Mouse (Mus musculus) spleen, adult 18-20 months (tissue): ENCODE data around the gene Bbs9.
"Not testable (repeated sequence)": the region's sequence is repeated elsewhere in the genome, so short reads cannot be mapped to it uniquely, and the experiment has no call there.

Source experiments
- DNase-seq, 2 experiments: peaks; one replicate each; pipeline ENCODE4 v3.0.0; 2022; ENCODE audit warnings: mixed read lengths in 2 of 2

The Bbs9 gene

DNA sequence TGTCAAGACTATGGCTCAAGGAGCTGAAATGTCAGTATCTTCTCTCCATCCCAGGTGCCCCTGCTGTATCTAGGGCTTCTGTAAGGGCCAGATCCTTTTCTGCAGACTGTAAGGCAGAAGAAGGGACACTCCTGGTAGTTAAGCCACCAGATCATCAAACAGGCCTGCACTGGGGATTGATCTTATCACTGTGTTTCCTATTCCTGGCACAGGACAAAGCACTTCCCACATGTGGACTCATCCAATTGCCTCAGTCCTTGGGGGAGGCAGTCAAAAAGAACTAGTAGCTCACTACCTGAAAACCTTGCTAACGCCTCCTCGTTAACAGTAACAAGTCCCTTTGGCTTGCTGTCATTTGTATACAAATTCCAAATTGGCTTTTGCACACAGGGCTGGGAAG lies 336.4 kb downstream of the Bbs9 start:
- DNase-seq = no peak

DNA sequence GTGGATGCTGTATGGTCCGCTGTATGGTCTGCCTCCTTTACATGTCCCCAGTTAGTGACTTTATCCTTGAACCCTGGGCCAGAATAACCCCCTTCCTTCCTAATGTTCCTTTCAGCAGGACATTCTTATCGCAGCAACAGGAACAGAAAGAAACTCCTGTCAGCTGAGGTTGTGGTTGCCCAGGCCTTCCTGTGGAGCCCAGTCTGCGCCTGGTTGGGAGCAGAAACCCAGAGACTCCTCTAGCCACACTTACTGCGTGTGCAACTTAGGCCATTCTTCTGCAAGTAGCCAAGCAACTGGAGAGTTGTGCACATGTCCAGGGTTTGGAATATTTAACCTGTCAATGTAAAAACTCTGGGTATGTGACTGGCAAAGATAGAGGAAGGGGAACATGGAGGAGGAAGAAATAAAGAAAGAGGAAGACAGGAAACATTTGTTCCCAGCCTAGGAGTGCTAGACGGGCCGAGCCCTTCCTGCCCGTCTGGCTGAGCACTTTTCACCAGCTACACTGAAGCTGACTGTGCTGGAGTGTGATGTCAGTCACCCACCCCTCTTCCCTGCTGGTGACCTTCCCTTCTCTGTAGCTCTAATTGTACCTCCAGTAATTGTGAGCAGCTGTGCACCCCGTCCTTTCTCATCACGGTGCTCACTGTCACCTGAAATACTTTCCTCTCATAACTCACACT lies 339.0 kb downstream of the Bbs9 start:
- no peak for DNase-seq

DNA sequence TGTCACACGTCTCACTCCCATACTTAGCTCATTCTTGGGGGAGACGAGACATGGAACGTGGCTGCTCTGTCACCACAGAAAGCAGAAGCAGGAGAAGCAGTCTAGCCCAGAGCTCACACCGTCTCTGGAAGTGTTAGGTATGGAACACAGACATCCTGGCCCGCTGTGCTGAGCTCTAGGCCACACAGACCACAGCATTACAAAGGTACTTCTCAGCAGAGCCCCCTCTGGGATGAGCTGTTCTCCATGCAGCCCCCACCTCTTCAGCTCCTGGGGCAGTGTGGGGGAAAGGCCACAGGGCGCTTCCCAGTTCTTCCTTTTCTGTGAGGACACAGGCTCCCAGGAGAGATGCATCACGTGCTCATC lies 339.6 kb downstream of the Bbs9 start:
- no peak for DNase-seq

DNA sequence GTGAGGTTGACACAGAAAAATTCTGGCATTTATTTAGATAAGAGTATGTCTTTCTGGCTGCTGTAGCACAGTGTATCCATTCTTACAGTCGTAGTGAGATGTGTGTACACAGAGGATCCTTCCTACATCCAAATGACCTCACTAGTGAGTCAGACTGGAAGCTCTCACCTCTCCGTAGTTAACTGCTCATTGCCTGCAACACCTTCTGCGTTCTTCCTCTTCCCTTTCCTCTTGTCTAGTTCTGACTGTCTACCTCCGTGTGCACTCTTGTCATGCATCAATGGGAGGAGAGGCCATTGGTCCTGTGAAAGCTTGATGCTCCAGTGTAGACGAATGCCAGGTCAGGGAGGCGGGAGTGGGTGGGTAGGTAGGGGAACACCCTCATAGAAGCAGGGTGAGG lies 344.0 kb downstream of the Bbs9 start:
- no peak for DNase-seq

DNA sequence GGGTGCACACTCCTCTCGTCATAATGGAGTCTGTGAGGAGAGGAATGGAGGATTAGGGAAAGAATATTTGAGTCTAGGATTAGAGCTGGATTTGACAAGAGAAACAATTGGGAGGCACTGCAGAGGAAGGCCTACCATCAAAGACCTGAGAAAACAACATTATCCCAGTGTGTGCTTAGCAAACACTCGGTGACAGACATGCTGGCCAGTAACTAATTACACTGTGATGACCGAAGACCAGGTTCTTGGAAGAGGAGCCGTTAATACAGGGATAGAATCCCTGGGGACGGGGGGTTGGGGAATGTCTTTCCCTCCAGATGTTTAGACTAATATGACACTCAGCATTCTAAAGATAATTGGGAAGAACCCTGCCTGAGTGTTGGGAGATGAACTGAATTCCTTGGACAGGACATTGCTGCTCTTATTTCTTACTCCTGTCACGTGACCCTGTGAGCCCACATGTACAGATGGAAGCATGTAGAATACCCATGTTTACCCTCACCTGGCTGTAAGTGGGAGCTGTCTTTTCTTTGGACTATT lies 345.2 kb downstream of the Bbs9 start:
- no peak for DNase-seq

DNA sequence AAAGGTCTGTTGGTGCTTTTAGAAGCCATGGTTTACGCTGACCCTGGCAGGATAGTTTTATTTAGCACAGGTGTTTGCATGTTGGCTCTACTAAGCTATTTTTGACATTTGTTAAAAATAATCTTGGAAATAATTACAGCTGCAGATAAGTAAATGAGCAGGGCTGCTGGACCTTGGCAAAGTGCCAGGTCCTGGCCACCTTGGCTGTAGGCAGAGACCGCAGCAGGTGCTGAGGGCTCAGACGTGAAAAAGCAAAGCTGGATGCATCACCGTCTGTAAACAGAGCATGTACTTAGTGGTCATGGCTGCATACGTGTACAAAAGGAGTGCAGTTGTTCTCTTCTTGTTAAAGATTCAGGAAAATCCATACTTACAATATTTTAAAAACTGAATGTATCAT lies 347.3 kb downstream of the Bbs9 start:
- no peak for DNase-seq

DNA sequence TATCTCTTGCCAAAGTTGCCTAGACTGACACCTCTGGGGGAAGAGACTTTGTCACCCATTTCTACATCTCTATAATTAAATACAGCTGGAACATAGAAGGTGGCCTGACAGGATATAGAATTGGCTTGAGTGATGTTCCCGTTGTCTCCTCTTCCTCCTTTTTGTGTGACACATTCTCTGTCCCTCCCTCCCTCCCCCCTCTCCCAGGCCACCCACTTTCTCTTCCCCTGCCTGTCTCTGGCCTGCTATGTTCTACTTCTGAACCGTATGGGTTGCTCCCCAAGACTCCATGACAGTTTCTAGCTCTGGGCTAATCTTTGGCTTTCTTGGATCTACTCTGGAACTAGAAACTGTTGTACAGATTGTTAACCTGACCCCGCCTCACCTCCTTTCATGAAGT lies 348.3 kb downstream of the Bbs9 start:
- no peak for DNase-seq

DNA sequence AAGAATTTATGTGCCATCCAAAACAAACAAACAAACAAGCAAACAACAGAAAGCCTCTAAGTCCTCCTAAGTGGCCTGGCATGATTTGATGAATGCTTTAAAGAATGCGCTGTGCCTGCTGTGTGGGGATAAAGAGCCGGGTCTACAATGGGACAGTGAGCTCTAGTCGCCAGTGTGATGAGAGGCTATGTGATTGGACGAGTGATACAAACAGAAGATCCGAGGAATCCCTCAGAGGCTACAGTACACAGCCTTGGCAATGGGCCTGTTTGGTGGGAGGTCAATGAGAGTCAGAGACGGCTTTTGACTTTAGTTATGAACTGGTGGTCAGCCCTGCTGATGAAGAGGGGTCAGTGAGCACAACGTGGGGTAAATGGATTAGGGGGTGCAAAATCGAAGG lies 349.4 kb downstream of the Bbs9 start:
- no peak for DNase-seq

DNA sequence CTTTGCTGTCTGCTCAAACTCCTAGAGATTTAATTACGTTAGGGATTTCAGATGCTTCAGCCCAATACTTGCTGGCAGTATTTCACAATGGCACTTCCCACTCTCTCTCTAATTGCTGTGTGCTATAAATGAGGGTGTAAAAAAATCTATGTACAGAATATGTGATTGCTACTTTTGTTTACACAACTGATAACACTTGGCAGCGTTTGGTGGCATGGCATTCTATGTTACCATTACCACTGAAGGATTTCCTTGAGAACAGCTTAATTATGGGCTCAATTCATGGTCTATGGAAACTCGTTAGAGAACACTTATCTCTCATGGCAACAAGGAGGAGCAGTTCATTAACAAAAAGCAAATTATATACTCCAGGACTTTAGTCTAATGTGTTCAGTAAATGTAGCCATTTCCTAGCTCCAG lies 351.1 kb downstream of the Bbs9 start:
- no peak for DNase-seq

DNA sequence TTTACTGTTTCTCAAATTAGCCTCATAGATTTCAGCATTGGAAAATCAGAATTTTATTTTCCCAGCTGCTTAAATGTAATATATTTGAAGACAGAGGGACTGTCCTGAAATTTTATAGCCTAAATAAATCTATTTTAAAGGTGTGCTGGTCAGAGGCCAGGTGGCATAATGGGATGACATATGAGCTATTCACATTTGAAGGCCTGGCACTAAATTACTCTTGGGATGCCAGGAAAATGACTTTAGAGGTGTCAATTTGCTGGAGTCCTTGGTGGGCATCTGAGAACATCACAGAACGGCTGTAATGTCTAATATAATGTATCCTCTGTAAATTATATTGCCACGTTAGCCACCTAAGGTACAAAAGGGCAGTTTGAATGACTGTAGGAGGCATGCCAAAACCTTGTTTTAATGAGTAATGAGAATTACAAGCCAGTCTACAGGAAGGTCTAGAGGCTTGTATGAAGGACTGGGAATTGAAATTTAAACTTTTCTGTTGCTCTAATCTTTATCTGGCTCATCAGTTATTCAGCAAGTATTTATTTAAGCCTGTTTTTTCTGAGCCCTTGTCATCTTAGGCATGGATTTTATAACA lies 351.8 kb downstream of the Bbs9 start:
- DNase-seq = no peak

DNA sequence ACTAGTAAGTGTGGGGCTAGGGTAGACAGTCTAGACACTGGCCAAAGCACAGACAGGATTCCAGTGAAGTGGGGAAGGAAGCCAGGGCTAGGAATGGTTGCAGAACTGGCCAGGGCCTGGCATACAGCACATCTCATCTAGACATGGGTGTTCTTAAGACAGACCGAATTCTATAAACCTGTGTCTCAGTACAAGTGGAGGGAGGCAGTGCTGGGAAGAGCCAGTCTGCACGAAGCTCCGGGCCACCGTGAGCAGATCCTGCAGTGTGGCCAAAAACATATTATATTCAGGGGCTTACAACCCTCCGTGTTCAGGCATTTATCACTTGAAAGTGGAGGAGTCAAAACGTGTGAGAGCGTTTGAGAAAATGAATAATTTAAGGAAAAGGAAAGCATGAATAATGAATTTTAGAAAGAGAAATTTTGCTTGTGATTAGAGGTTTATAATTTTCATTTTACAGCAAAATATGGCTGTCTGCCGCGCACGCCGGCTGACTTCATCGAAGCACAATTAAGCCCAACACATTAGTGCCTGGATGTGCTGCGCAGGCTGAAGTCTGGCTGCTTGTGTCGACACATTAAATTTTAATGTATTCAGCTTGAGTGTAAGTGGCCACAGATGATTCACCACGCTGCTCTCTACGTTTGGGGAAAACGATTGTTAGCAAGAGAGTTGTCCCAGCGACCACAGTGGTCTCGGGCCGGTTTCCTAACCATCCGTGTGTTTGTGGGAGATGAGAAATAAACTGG lies 353.9 kb downstream of the Bbs9 start:
- no peak for DNase-seq

DNA sequence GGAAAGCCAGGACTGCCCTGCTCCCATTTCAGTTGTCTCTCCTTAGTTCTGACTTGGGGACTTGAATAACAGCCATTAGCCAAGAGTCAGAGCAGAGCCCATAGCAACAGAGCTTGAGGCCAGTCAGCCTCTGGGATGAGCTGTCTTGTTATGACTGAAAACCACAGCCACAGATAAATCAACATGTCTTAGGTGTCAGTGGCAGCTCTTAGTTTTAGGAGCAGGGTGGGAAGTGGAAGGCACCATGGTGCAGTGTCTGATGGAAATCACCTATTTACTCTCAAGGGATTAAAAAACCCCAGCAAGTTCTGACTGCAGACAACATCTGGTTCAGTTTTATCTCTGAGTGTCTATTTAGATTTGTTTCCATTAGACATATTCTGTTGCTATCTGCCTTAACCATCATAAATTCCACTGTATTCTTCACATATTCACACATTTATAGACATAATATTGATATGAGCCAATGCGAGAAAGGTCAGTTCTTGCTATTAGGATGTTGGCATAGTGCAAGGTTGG lies 359.5 kb downstream of the Bbs9 start:
- no peak for DNase-seq

DNA sequence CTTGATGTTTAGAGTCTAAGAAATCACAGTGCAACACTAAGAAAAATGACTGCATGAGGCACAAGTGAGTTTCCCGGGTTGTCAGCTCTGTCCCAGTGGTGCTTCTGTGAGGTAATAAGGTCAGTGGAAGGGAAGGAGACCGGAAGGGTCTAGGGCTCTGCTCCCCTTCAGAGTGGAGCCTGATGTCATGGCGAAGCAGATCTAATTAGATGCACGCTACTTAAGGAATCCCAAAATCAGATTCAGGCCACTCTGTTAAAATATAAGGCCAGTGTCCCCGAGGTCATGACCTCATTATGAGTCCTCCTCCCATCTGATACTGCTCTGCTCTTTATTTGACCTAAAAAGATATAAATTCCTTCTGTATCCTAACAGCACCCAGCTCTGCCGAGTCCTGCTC lies 361.5 kb downstream of the Bbs9 start:
- DNase-seq = no peak

DNA sequence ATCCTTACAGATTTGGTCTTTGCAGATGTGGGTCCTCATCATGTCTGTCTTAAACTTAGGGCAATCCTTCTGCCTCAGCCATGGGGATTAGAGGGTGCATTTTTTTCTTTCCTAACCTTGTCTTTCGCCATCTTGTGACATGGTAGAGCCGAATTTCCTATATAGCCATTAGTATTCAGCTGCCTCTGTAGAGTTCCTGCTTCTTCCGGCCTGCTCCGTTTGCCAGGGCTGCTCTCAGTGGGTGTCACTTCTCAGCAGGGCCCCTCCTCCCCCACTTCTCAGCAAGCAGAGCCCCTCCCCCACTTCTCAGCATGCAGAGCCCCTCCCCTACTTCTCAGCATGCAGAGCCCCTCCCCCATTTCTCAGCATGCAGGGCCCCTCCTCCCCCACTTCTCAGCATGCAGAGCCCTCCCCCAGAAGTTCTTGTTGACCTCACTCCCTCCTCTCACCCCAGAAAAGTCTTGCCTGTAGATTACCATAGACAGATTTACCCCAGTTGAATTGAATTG lies 362.2 kb downstream of the Bbs9 start:
- no peak for DNase-seq

DNA sequence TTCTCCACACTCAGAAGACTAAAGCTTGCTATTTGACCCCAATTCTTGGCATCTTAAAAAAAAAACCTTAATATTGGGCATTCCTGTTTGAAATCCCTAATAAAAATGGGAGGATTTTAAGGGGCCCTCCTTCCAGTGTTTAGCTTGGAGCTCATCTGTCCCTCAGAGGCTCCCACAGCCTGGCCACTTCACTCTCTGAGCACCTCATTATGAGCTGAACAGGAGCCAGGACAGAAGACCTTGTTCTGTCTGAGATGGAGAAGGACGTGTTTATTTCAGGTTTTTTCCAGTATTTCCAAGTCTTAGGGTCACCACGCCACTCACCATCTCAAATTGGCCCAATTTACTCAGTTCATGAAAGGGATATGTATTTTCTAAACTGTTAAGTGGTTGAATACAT lies 370.5 kb downstream of the Bbs9 start:
- DNase-seq = no peak

DNA sequence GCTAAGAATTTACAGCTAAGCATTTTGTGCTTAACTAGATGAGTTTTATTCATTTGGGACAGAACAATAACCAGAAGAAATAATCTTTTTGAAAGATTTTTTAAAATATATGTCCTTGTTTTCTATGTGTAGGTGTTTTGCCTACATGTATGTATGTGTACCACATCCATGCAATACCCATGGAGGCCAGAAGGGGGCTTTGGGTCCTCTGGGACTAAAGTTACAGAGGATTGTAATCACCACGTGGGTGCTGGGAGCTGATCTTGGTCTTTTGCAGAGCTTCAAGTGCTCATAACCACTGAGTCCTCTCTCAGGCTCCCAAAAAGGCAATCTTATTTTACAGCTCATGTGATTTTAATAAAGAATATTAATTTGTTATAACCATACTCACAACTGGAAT lies 371.3 kb downstream of the Bbs9 start:
- DNase-seq = no peak

DNA sequence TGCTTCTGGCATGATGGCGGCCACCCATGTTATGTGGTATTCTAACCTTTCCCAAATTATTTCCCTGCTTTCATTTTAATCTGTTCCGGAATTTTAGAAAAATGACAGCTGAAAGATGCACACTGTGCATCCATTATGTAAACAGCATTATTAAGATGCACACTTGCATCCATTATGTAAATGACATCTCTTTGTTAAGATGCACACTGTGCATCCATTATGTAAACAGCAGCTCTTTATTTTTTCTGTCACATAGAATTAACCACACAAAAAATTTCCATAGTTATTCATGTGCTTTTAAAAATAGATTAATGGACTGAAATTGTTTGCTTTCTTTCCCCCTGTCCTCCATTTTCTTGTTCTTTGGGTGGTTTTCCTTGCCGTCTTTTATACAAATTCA lies 373.3 kb downstream of the Bbs9 start:
- DNase-seq = no peak

DNA sequence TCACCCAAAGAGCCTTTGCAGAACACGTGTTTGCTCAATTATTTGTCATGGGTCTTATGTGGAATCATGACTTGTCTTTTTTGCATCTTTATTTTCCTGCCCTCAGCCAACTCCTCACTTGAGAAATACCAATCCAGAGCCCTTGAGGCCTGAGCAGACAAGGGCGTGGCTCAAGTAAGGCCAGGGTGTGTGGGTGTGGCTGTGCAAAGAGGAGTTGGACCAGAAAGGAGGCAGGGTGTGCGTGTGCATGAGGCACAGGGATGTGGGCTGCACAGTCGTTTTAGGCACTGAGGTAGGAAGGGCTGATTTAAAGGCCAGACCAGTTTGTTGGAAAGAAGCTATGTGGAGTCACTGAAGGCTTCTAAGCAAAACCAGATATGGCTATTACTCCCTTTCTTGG lies 373.7 kb downstream of the Bbs9 start:
- no peak for DNase-seq

DNA sequence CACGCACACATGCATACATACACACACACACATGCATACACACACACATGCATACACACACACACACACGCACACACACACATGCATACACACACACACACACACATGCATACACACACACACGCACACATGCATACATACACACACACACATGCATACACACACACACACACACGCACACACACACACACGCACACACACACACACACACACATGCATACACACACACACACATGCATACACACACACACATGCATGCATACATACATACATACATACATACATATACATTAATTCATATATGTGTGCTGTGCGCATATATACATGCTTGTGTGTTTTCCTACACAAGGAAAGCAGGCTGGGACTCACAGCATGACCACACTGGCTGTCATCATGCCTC lies 393.6 kb downstream of the Bbs9 start:
- not testable (repeated sequence) for DNase-seq

DNA sequence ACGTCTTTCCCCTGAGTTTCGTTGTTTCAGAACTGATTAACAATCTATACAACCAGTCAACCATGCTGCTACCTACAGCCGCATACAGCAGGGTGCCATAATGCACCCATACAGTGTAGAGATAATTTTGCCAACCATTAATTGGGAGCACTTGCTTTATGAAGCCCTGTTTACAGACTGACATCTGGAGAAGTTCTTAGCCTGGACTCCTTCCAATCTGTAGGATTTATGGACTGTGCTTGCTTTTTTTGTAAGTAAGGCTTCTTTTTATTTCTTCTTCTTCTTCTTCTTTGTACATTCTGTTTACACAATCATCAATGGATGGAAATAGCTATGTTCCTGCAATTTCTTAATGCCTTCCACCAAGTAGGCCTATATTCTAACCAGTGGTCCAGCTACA lies 395.1 kb downstream of the Bbs9 start:
- DNase-seq = no peak

DNA sequence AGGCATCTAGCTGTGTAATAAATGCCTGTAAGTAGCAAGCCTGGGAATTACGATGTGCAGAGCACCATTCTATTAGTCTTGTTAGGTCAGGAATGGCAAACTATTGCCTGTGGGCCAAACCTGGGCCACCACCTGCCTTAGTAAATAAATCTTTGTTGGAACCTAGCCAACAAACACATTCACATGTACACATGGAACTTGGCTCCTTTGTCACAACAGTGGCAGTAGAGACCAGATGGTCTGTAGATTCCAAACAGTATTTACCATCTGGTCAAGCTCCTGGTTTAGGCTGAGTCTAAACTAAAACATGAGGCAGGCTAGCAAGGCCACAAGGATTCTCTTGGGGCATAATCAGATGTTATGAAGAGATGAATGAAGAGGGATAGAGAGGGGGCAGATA lies 399.7 kb downstream of the Bbs9 start:
- no peak for DNase-seq

DNA sequence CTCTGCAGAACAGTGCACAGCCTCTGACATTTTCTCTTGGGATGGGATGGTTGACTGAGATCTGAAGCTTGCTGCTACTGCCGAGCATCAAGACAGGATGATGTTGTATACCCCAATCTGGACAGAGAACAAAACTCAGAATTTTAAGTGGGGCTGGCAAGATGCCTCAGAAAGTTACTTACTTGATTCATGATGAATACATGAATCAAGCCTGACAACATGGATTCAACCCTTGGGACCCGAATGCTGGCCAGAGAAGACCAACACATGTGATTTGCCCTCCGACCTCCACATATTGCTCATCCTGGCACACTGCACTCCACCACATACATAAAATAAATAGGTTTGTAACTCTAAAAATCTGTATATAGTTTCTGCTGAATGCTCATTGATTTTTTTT lies 403.8 kb downstream of the Bbs9 start:
- DNase-seq = no peak

DNA sequence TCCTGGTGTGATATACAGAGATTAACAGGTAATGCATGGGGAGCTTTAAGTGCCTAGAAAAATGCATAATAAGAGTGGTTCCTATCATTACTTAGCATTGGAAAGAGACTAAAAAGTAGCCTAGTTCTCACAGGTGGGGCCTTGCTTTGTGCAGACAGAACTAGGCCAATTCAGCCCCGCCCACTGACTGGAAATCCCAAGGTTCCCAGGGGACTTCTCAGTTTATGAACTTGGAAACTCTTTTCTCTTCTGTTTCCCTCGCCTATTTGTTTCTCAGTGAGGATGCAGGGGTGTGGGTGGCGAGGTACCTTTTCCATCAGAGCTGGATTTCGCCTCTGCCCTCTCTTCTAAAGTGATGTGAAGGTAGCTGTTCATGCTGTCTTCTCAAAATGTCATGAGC lies 410.8 kb downstream of the Bbs9 start:
- no peak for DNase-seq

DNA sequence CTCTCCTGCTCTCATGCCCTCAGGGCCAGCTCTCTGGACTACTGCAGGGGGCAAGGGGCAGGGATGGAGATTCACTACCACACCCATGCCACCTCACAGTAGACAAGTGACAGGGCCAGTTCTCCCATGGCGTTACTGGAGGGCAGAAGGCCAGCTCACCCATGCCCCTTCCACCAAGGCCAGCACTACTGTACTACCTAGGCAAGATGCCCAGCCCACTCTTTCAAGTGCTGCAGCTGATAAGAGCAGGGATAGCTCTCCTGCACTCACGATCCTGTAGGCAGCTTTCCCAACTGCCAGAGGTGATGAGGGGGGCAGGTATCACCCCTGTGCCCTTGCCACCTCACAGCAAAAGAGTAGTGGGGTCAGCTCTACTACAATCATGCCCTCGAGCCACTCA lies 429.9 kb downstream of the Bbs9 start:
- no peak for DNase-seq
